Mouse (Mus musculus) midbrain, embryonic 12.5 days (tissue): ENCODE data around the gene Ttn. TPM values are rescaled to one million over a fixed set of nuclear protein-coding genes. Genes with fewer than 3 reads are reported as not detected.

ENCODE experiments used
- ATAC-seq: fragments of 200-750 bp; cut with Nextera tagmentation; 2 replicates; pipeline ENCODE4 v1.8.0; 2017; ENCODE audit warnings: low read depth, moderate TSS enrichment, moderate library complexity; ENCODE audit not compliant: low FRiP score
- H3K27ac ChIP-seq: fragments of 300-500 bp; sonication (generic); replicated peaks from 2 replicates; pipeline ENCODE4 v1.5.1; 2016; ENCODE audit warnings: mild to moderate bottlenecking
- H3K27me3 ChIP-seq: fragments of 300-500 bp; sonication (generic); 2 replicates; pipeline ENCODE4 v1.6.1; 2016; ENCODE audit warnings: mild to moderate bottlenecking
- H3K36me3 ChIP-seq: fragments of 300-500 bp; sonication (generic); 2 replicates; pipeline ENCODE4 v1.6.1; 2016
- H3K4me1 ChIP-seq: fragments of 300-500 bp; sonication (generic); 2 replicates; pipeline ENCODE4 v1.6.1; 2016
- H3K4me2 ChIP-seq: fragments of 300-500 bp; sonication (generic); replicated peaks from 2 replicates; pipeline ENCODE4 v1.6.1; 2016; ENCODE audit warnings: mild to moderate bottlenecking, moderate library complexity
- H3K4me3 ChIP-seq: fragments of 300-500 bp; sonication (generic); 2 replicates; pipeline ENCODE4 v1.5.1; 2016; ENCODE audit warnings: mild to moderate bottlenecking
- H3K9ac ChIP-seq: fragments of 300-500 bp; sonication (generic); replicated peaks from 2 replicates; pipeline ENCODE4 v1.6.1; 2016; ENCODE audit warnings: mild to moderate bottlenecking, moderate library complexity
- H3K9me3 ChIP-seq: fragments of 300-500 bp; sonication (generic); 2 replicates; pipeline ENCODE4 v1.6.1; 2016; ENCODE audit warnings: mild to moderate bottlenecking
- WGBS: fragments of 180-500 bp; shearing (Covaris S2); methylation state at CpG from one replicate; pipeline ENCODE4 v1.1.7; 2016; 5-methylcytosine and 5-hydroxymethylcytosine counted together
- polyA plus RNA-seq: library from polyadenylated mRNA; unstranded; fragments of >200 nt; fragmentation: Nextera tagmentation; extraction: Ambion mirVana; gene quantifications from 2 replicates; pipeline ENCODE4 v1.2.1, GENCODE M21; 2016

Ttn gene
- polyA plus RNA-seq, 1 experiment from 2014 or later, result 0.52 TPM

DNA sequence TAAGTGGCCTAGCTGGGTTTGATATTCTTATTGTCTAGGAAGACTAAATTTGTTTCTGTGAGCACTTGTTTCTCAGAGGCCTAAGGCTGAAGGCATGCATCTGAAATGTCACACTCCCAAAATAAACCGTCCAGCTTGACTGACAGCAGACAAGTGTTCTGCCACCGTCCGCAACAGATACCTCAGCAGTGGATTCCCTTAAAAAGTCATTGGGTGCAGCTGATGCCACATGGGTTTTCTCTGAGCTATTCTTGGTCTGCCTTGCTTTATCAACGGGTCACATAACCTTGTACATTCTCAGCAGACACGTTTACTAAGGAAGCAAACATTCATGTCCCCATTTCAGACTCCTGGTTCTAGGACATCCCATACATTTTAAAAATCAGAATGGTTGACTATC is 630 bp downstream of the Ttn start:
- Histone ChIP-seq H3K9me3 (no peaks in the 10 kb centered on the region), H3K27me3 (no peaks in the 10 kb centered on the region), H3K27ac (no peak overlapping the region), H3K4me1 (no peaks in the 10 kb centered on the region), H3K4me2 (no peak overlapping the region), H3K9ac (no peak overlapping the region), H3K36me3 (no peaks in the 10 kb centered on the region), H3K4me3 (no peak overlapping the region)
- 70% methylated on average over 5 of the region's 5 CpGs for WGBS
- no peak for ATAC-seq

GRCm38 (mm10) chr2:76980146-76980545 is 2.2 kb downstream of the Ttn start:
- ATAC-seq, result no peak
- 54% methylated on average over 9 of the region's 9 CpGs for whole genome bisulfite sequencing
- no peaks in the 10 kb centered on the region for H3K27me3 ChIP-seq

DNA sequence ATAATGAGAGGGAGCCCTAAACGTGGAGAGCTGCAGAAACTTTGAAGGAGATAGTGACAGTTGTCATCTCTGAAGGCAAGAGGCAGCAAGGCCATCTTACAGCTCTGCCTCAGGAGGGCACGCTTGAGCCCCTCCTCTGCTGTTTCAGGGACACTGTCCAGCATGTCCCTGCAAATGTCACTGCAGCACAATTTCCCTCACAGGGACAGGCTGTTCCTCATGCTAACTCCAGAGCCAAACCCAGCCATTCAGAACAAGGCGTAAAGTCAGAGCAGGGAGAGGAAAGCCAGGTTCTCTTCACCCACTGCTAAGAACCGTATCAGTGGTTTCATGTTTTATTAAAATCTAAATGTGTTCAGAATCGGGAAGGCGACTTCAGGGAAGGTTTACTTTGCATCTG is 4.7 kb downstream of the Ttn start:
- Histone ChIP-seq H3K27me3 (no peaks in the 10 kb centered on the region), H3K9me3 (no peaks in the 10 kb centered on the region), H3K36me3 (no peaks in the 10 kb centered on the region), H3K27ac (no peak overlapping the region), H3K4me2 (no peak overlapping the region), H3K9ac (no peak overlapping the region), H3K4me1 (no peaks in the 10 kb centered on the region), H3K4me3 (no peak overlapping the region)
- WGBS, result 77% methylated on average over 6 of the region's 6 CpGs
- no peak for ATAC-seq

More at GRCm38 (mm10) chr2:76980146-76980545, 2.2 kb downstream of the Ttn start:
- Histone ChIP-seq H3K4me2 (no peak overlapping the region), H3K9ac (no peak overlapping the region), H3K9me3 (no peaks in the 10 kb centered on the region), H3K4me1 (no peaks in the 10 kb centered on the region), H3K4me3 (no peak overlapping the region), H3K36me3 (no peaks in the 10 kb centered on the region), H3K27ac (no peak overlapping the region)

GRCm38 (mm10) chr2:76972051-76972450 is 10.3 kb downstream of the Ttn start:
- Histone ChIP-seq H3K9ac (no peak overlapping the region), H3K4me3 (no peak overlapping the region), H3K4me1 (no peaks in the 10 kb centered on the region), H3K9me3 (no peaks in the 10 kb centered on the region), H3K4me2 (no peak overlapping the region), H3K27ac (no peak overlapping the region), H3K27me3 (no peaks in the 10 kb centered on the region), H3K36me3 (no peaks in the 10 kb centered on the region)
- 40% methylated on average over 4 of the region's 4 CpGs for WGBS
- no peak for ATAC-seq

- Histone ChIP-seq H3K9me3 (no peaks in the 10 kb centered on the region), H3K4me1 (no peaks in the 10 kb centered on the region), H3K27ac (no peak overlapping the region), H3K36me3 (no peaks in the 10 kb centered on the region), H3K4me2 (no peak overlapping the region), H3K4me3 (no peak overlapping the region), H3K9ac (no peak overlapping the region), H3K27me3 (no peaks in the 10 kb centered on the region)
- ATAC-seq, result no peak
- 60% methylated on average over 5 of the region's 5 CpGs for WGBS
These were observed 11.3 kb downstream of the Ttn start for GRCm38 (mm10) chr2:76971069-76971468.

DNA sequence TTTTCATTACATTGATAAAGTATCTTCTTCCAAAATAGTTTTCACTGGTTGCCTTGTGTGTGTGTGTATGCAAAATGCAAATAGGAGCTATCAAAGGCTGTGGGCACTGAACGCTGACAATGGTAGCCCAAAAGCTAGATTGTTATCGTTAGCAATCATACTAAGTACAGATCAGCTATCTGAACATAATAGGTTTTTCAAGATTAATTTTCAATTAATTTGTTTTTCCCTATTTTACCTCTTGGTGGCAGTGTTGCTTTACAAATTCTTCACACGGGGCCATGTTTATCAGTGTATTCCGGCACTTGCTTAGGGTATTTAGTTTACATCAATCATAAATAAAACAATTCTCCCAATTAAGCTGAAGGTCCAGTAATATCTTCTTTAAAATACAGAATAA is 11.7 kb downstream of the Ttn start:
- ATAC-seq, result peak; percentile 64; the same call in 1 of the 2 replicates
- WGBS, result 25% methylated on average over 4 of the region's 4 CpGs

GRCm38 (mm10) chr2:76970204-76970603 is 12.1 kb downstream of the Ttn start:
- no peaks in the 10 kb centered on the region for H3K4me1 ChIP-seq
- no peak for ATAC-seq

More for the DNA sequence above, 11.7 kb downstream of the Ttn start:
- no peaks in the 10 kb centered on the region for H3K36me3 ChIP-seq
- H3K4me1 ChIP-seq, result no peaks in the 10 kb centered on the region
- H3K4me3 ChIP-seq, result no peak overlapping the region
- no peak overlapping the region for H3K27ac ChIP-seq
- no peak overlapping the region for H3K9ac ChIP-seq
- H3K27me3 ChIP-seq, result no peaks in the 10 kb centered on the region
- no peak overlapping the region for H3K4me2 ChIP-seq
- no peaks in the 10 kb centered on the region for H3K9me3 ChIP-seq

GRCm38 (mm10) chr2:76969637-76970036 is 12.7 kb downstream of the Ttn start:
- H3K4me1 ChIP-seq, result no peaks in the 10 kb centered on the region
- H3K4me3 ChIP-seq, result no peak overlapping the region
- WGBS, result 85% methylated on average over 21 of the region's 21 CpGs
- no peak overlapping the region for H3K4me2 ChIP-seq
- no peak for ATAC-seq
- H3K36me3 ChIP-seq, result no peaks in the 10 kb centered on the region
- no peaks in the 10 kb centered on the region for H3K27me3 ChIP-seq
- H3K9me3 ChIP-seq, result no peaks in the 10 kb centered on the region
- no peak overlapping the region for H3K9ac ChIP-seq
- H3K27ac ChIP-seq, result no peak overlapping the region

More at GRCm38 (mm10) chr2:76970204-76970603, 12.1 kb downstream of the Ttn start:
- no peaks in the 10 kb centered on the region for H3K36me3 ChIP-seq
- H3K9ac ChIP-seq, result no peak overlapping the region
- H3K9me3 ChIP-seq, result no peaks in the 10 kb centered on the region
- 67% methylated on average over 6 of the region's 6 CpGs for WGBS
- no peak overlapping the region for H3K4me2 ChIP-seq
- no peak overlapping the region for H3K4me3 ChIP-seq
- H3K27ac ChIP-seq, result no peak overlapping the region
- no peaks in the 10 kb centered on the region for H3K27me3 ChIP-seq

- no peak overlapping the region for H3K4me2 ChIP-seq
- no peaks in the 10 kb centered on the region for H3K9me3 ChIP-seq
- no peaks in the 10 kb centered on the region for H3K36me3 ChIP-seq
- H3K27me3 ChIP-seq, result no peaks in the 10 kb centered on the region
- WGBS, result 31% methylated on average over 8 of the region's 8 CpGs
- H3K4me1 ChIP-seq, result no peaks in the 10 kb centered on the region
- ATAC-seq, result peak; percentile 82
- no peak overlapping the region for H3K27ac ChIP-seq
- no peak overlapping the region for H3K4me3 ChIP-seq
- no peak overlapping the region for H3K9ac ChIP-seq
These were observed 13.4 kb downstream of the Ttn start for GRCm38 (mm10) chr2:76968919-76969318.

GRCm38 (mm10) chr2:76966582-76966981 is 15.8 kb downstream of the Ttn start:
- Histone ChIP-seq H3K27ac (no peak overlapping the region), H3K4me2 (no peak overlapping the region), H3K4me1 (no peaks in the 10 kb centered on the region), H3K27me3 (no peaks in the 10 kb centered on the region), H3K9ac (no peak overlapping the region), H3K9me3 (no peaks in the 10 kb centered on the region), H3K4me3 (no peak overlapping the region), H3K36me3 (no peaks in the 10 kb centered on the region)
- ATAC-seq, result no peak
- 94% methylated on average over 6 of the region's 6 CpGs for WGBS

DNA sequence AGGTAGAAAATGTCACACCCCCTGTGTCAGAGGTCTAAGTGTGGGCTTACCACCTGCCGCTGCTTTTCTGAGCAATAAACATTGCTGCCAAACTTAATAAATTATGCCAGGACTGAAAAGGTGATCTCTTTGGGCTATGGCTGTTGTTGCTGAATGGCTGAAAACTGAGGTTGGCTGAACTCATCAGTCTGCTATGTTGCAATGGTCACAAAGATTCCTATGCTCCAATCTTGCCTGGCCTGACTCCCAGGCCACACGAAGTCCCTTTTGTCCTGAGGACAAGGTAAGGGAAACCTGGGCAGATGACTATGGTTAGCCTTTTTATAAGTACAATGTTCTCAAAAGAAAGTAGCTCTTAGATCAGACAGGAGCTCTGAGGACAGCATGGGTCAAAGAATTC is 16.3 kb downstream of the Ttn start:
- ATAC-seq, result no peak
- Histone ChIP-seq H3K4me1 (no peaks in the 10 kb centered on the region), H3K27ac (no peak overlapping the region), H3K27me3 (no peaks in the 10 kb centered on the region), H3K9ac (no peak overlapping the region), H3K4me3 (no peak overlapping the region), H3K9me3 (no peaks in the 10 kb centered on the region), H3K4me2 (no peak overlapping the region), H3K36me3 (no peaks in the 10 kb centered on the region)
- WGBS, result 95% methylated on average over 2 of the region's 2 CpGs

DNA sequence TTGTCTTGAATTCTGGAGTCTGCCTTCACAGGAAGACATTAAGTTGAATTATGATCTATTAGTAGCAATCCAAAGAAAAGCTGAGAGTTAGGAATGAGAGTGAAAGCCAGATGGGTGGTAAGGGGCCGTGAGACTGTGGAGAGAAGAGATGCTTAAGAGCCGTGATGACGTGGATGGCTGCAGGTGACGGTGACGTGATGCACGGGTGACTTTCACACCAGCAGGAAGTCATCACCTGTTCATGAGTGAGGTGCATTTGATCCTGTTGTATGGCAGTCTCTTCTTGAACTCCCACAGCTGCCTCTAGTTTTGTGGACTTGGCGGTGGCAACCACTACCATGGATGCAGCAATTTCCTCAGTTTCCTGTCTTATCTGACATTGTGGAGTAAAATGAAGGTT is 16.8 kb downstream of the Ttn start:
- no peak overlapping the region for H3K4me2 ChIP-seq
- ATAC-seq, result no peak
- 90% methylated on average over 7 of the region's 7 CpGs for WGBS
- H3K4me3 ChIP-seq, result no peak overlapping the region
- H3K4me1 ChIP-seq, result no peaks in the 10 kb centered on the region
- no peak overlapping the region for H3K27ac ChIP-seq
- no peaks in the 10 kb centered on the region for H3K27me3 ChIP-seq
- H3K36me3 ChIP-seq, result no peaks in the 10 kb centered on the region
- no peak overlapping the region for H3K9ac ChIP-seq
- no peaks in the 10 kb centered on the region for H3K9me3 ChIP-seq

GRCm38 (mm10) chr2:76962045-76962432 is 20.3 kb downstream of the Ttn start:
- 72% methylated on average over 6 of the region's 6 CpGs for whole genome bisulfite sequencing
- Histone ChIP-seq H3K4me1 (no peaks in the 10 kb centered on the region), H3K36me3 (no peaks in the 10 kb centered on the region), H3K4me3 (no peak overlapping the region), H3K9me3 (no peaks in the 10 kb centered on the region), H3K27ac (peak overlapping the region; percentile 32; the same call in 1 of the 2 replicates), H3K4me2 (no peak overlapping the region), H3K27me3 (no peaks in the 10 kb centered on the region), H3K9ac (no peak overlapping the region)
- no peak for ATAC-seq
